In genomic region chr17:7420191-7420973, GRCm38 (mm10) we compare ENCODE assay signal across 11 mouse cellular contexts. TPM values are rescaled to one million over a fixed set of nuclear protein-coding genes. Genes with fewer than 3 reads are reported as not detected.
A peak's percentile ranks its signal among the peaks of the same experiment; 100 is the strongest.
DNase-seq lines count a peak whose midpoint lies in the region; ATAC-seq and TF ChIP-seq lines count a peak whose summit lies in the region.
"Not testable (repeated sequence)": the region's sequence is repeated elsewhere in the genome, so short reads cannot be mapped to it uniquely, and the experiment has no call there.
"Had no signal": no experiment of that assay in that cellular context is flagged by ENCODE, and none has a peak within 500 bp of the region (broad histone marks: within the 10 kb centered on the region; RNA-seq: fewer than 3 reads in every experiment).

No protein-coding gene starts in this region.

- in situ Hi-C loops in CH12.LX (cut with MboI; ENCODE audit: low pct_ligation_motif_present, low pct_unique_long_range_greater_than_20kb, low sequenced_read_pairs) = not testable (repeated sequence)

- H3K4me2 ChIP-seq in CH12.LX (ENCODE audit: insufficient read depth, low read depth, poor library complexity, severe bottlenecking); hindbrain, embryonic 13.5 days; kidney, postnatal 0 days (ENCODE audit: low read length); liver, embryonic 11.5 days; midbrain, embryonic 12.5 days (replicated peaks): not testable (repeated sequence)

- ATAC-seq in frontal cortex, adult (ENCODE audit: low TSS enrichment) = peak; percentile 97
- peak; percentile 89 for ATAC-seq in hindbrain, embryonic 13.5 days (ENCODE audit: low FRiP score)
- peak; percentile 75 for ATAC-seq in kidney, postnatal 0 days (replicated peaks; ENCODE audit: low FRiP score, low read depth)
- ATAC-seq in liver, embryonic 11.5 days (replicated peaks; ENCODE audit: low FRiP score) = peak; percentile 51
- peak; percentile 80 for ATAC-seq in midbrain, embryonic 12.5 days (ENCODE audit: low FRiP score, low read depth)

- H3K4me1 ChIP-seq in CH12.LX (ENCODE audit: control insufficient read depth in 1 of 2, insufficient read depth in 2 of 2); hindbrain, embryonic 13.5 days (replicated peaks); kidney, postnatal 0 days (replicated peaks; ENCODE audit: insufficient read depth, low read length); liver, embryonic 11.5 days (replicated peaks; ENCODE audit: control insufficient read depth, insufficient read depth, low read length); midbrain, embryonic 12.5 days: not testable (repeated sequence)

- peak; percentile 50 for TF ChIP-seq RAD21 in CH12.LX (IDR thresholded peaks at IDR 0.05; ENCODE audit: low read depth, low read length)

- DNase-seq in CH12.LX (ENCODE audit: extremely low read depth); liver, embryonic 11.5 days (ENCODE audit: low spot score): not testable (repeated sequence)
- peak; percentile 7 for DNase-seq in embryo, embryonic 11 days
- peak; percentile 9 for DNase-seq in kidney, postnatal 0 days (ENCODE audit: low spot score)
- DNase-seq in right cerebral cortex, postnatal 25 days = peak; percentile 18

- not testable (repeated sequence) for H3K36me3 ChIP-seq in CH12.LX (replicated peaks in 1 of 2; ENCODE audit: control insufficient read depth in 1 of 2, insufficient read depth in 1 of 2, low read length in 1 of 2); hindbrain, embryonic 13.5 days; kidney, postnatal 0 days (ENCODE audit: insufficient read depth, low read length); liver, embryonic 11.5 days (ENCODE audit: control insufficient read depth, insufficient read depth, low read length); midbrain, embryonic 12.5 days

- H3K9ac ChIP-seq in CH12.LX (ENCODE audit: insufficient read depth, low read depth); hindbrain, embryonic 13.5 days; kidney, postnatal 0 days (ENCODE audit: low read depth, low read length); liver, embryonic 11.5 days (ENCODE audit: low read depth, low read length); midbrain, embryonic 12.5 days (replicated peaks): not testable (repeated sequence)

- TF ChIP-seq EP300 in CH12.LX (IDR thresholded peaks at IDR 0.05; ENCODE audit: low read length) = not testable (repeated sequence)

- H3K9me3 ChIP-seq in CH12.LX (replicated peaks; ENCODE audit: low read length); hindbrain, embryonic 13.5 days; kidney, postnatal 0 days (replicated peaks; ENCODE audit: low read length); liver, embryonic 11.5 days (ENCODE audit: control insufficient read depth, low read length); midbrain, embryonic 12.5 days: not testable (repeated sequence)

- not testable (repeated sequence) for H3K27me3 ChIP-seq in CH12.LX (replicated peaks); hindbrain, embryonic 13.5 days; kidney, postnatal 0 days (ENCODE audit: insufficient read depth, low read length); liver, embryonic 11.5 days (replicated peaks; ENCODE audit: control insufficient read depth, insufficient read depth, low read length); midbrain, embryonic 12.5 days

- not testable (repeated sequence) for TF ChIP-seq POLR2A in CH12.LX (IDR thresholded peaks at IDR 0.05; ENCODE audit: low read depth, low read length)

- WGBS in hindbrain, embryonic 13.5 days = 25% methylated on average over 3 of the region's 3 CpGs
- WGBS in kidney, postnatal 0 days = 0% methylated on average over 2 of the region's 3 CpGs
- WGBS in liver, embryonic 11.5 days = 0% methylated on average over 2 of the region's 3 CpGs
- WGBS in midbrain, embryonic 12.5 days = 13% methylated on average over 2 of the region's 3 CpGs

- peak; percentile 25 to 58; a peak in 3 of 4 replicates for TF ChIP-seq CTCF in CH12.LX (conservative IDR thresholded peaks at IDR 0.05 in 1 of 2, IDR thresholded peaks at IDR 0.05 in 1 of 2; ENCODE audit: low read depth in 2 of 2, low read length in 2 of 2)
- peak; percentile 59 for TF ChIP-seq CTCF in kidney, postnatal 0 days (IDR thresholded peaks at IDR 0.05; ENCODE audit: low read depth)

- H3K27ac ChIP-seq in CH12.LX (ENCODE audit: insufficient read depth, low read depth); hindbrain, embryonic 13.5 days; kidney, postnatal 0 days; liver, embryonic 11.5 days (ENCODE audit: low read depth, low read length); midbrain, embryonic 12.5 days (replicated peaks): not testable (repeated sequence)

- not testable (repeated sequence) for H3K79me2 ChIP-seq in CH12.LX (replicated peaks; ENCODE audit: control insufficient read depth, extremely low read depth, insufficient read depth, poor library complexity, severe bottlenecking)

- not testable (repeated sequence) for H3K4me3 ChIP-seq in CH12.LX (replicated peaks in 1 of 3; ENCODE audit: low read depth in 2 of 3, low read length in 2 of 3, poor library complexity in 1 of 3); hindbrain, embryonic 13.5 days; kidney, postnatal 0 days (replicated peaks; ENCODE audit: low read depth, low read length); liver, embryonic 11.5 days (ENCODE audit: low read depth, low read length); midbrain, embryonic 12.5 days

- dilution Hi-C loops in CH12.LX (cut with MboI; ENCODE audit: extremely low pct_ligation_motif_present, extremely low pct_unique_long_range_greater_than_20kb, low sequenced_read_pairs) = not testable (repeated sequence)

TF ChIP-seq in CH12.LX, 34 proteins besides CTCF, POLR2A, EP300 and RAD21:
- peak; percentile 55 for TF ChIP-seq SMC3 (IDR thresholded peaks at IDR 0.05; ENCODE audit: low read depth, low read length)
- 0 out of 2 replicates have a peak, but pooled peaks have one; percentile 7 for TF ChIP-seq ZC3H11A (IDR thresholded peaks at IDR 0.05; ENCODE audit: low read depth, low read length)

RNA-seq across cellular contexts. Expression of gene Unc93a2, which starts 35.1 kb away (rescaled TPM):
- total RNA-seq in CH12.LX (2012; rRNA removed) (0.08 and 0.13 TPM in 2 replicates), CH12.LX (2014; rRNA removed) (0.27 TPM in 1 of 2 replicates, not detected in the other)
- polyA plus RNA-seq in CH12.LX (2012; ENCODE audit: insufficient read length, low read depth) = 0.50 TPM in 1 of 2 replicates, not detected in the other
- polyA plus RNA-seq in hindbrain, embryonic 13.5 days (2015; fragmentation: Nextera tagmentation; extraction: Ambion mirVana) = 0.12 TPM in 1 of 2 replicates, not detected in the other
- not detected in 2 replicates for polyA plus RNA-seq in kidney, postnatal 0 days (2015; fragmentation: Nextera tagmentation; extraction: Ambion mirVana)
- not detected in 2 replicates for polyA plus RNA-seq in liver, embryonic 11.5 days (2014; fragmentation: Nextera tagmentation; extraction: Ambion mirVana)
- polyA plus RNA-seq in midbrain, embryonic 12.5 days (2016; fragmentation: Nextera tagmentation; extraction: Ambion mirVana) = not detected in 2 replicates
- total RNA-seq: layer of hippocampus, postnatal 36 days had no signal

RNA-seq across cellular contexts. Expression of gene Gm49630, which starts 48.6 kb away (rescaled TPM):
- total RNA-seq in CH12.LX (2012; rRNA removed) = not detected in 2 replicates
- total RNA-seq in CH12.LX (2014; rRNA removed) = not detected in 2 replicates
- not detected in 2 replicates for polyA plus RNA-seq in CH12.LX (2012; ENCODE audit: insufficient read length, low read depth)
- polyA plus RNA-seq in hindbrain, embryonic 13.5 days (2015; fragmentation: Nextera tagmentation; extraction: Ambion mirVana) = not detected in 2 replicates
- not detected in 2 replicates for polyA plus RNA-seq in kidney, postnatal 0 days (2015; fragmentation: Nextera tagmentation; extraction: Ambion mirVana)
- not detected in 2 replicates for polyA plus RNA-seq in liver, embryonic 11.5 days (2014; fragmentation: Nextera tagmentation; extraction: Ambion mirVana)
- polyA plus RNA-seq in midbrain, embryonic 12.5 days (2016; fragmentation: Nextera tagmentation; extraction: Ambion mirVana) = not detected in 2 replicates
- total RNA-seq: adrenal gland, postnatal 36 days; gastrocnemius, postnatal 14 days; layer of hippocampus, postnatal 36 days had no signal
